Mouse (Mus musculus): ENCODE data around the gene Exosc10.
A peak's percentile ranks its signal among the peaks of the same experiment; 100 is the strongest.

The Exosc10 gene

GRCm38 (mm10) chr4:148607758-148608157 lies 49.5 kb downstream of the Exosc10 start:
- peak; percentile 63 for DNase-seq (ENCODE audit: low read depth, low spot score)

GRCm38 (mm10) chr4:148609805-148610204 lies 51.6 kb downstream of the Exosc10 start:
- DNase-seq (ENCODE audit: low read depth, low spot score) = no peak

GRCm38 (mm10) chr4:148610631-148611364 lies 52.6 kb downstream of the Exosc10 start:
- no peak for DNase-seq (ENCODE audit: low read depth, low spot score)

- DNase-seq (ENCODE audit: low read depth, low spot score) = no peak
Measured at GRCm38 (mm10) chr4:148612557-148612956, 54.3 kb downstream of the Exosc10 start.

- no peak for DNase-seq (ENCODE audit: low read depth, low spot score)
Measured at GRCm38 (mm10) chr4:148613738-148614137, 55.5 kb downstream of the Exosc10 start.

- DNase-seq (ENCODE audit: low read depth, low spot score) = no peak
Measured at GRCm38 (mm10) chr4:148619805-148620204, 61.6 kb downstream of the Exosc10 start.

GRCm38 (mm10) chr4:148620718-148621117 lies 62.5 kb downstream of the Exosc10 start:
- no peak for DNase-seq (ENCODE audit: low read depth, low spot score)

- no peak for DNase-seq (ENCODE audit: low read depth, low spot score)
Measured at GRCm38 (mm10) chr4:148622485-148622884, 64.3 kb downstream of the Exosc10 start.

GRCm38 (mm10) chr4:148623609-148624008 lies 65.4 kb downstream of the Exosc10 start:
- DNase-seq (ENCODE audit: low read depth, low spot score) = no peak

- no peak for DNase-seq (ENCODE audit: low read depth, low spot score)
Measured at GRCm38 (mm10) chr4:148625010-148625409, 66.8 kb downstream of the Exosc10 start.

- peak; percentile 39 for DNase-seq (ENCODE audit: low read depth, low spot score)
Measured at GRCm38 (mm10) chr4:148625756-148626622, 67.8 kb downstream of the Exosc10 start.

GRCm38 (mm10) chr4:148626623-148627185 lies 68.5 kb downstream of the Exosc10 start, which contains the start of gene Tardbp:
Gene Tardbp (minus strand): TSS chr4:148627019.
- DNase-seq (ENCODE audit: low read depth, low spot score) = peak; percentile 96

GRCm38 (mm10) chr4:148627246-148627645 lies 69.0 kb downstream of the Exosc10 start:
- no peak for DNase-seq (ENCODE audit: low read depth, low spot score)

All from mesoderm, embryonic 11.5 days (tissue).